Mouse (Mus musculus) lung, adult 2 months (tissue): ENCODE data around the gene Ankrd17.

Experiments
- CTCF ChIP-seq: fragments of 200-500 bp; IDR thresholded peaks from 2 replicates; pipeline ENCODE4 v1.5.1; 2011; ENCODE audit warnings: mild to moderate bottlenecking, low read length, control low read depth; ENCODE audit not compliant: insufficient read depth
- POLR2A ChIP-seq: fragments of 200-500 bp; IDR thresholded peaks from 2 replicates; pipeline ENCODE4 v1.6.1; 2011; ENCODE audit warnings: low read depth, mild to moderate bottlenecking, control low read depth, low read length, borderline replicate concordance; ENCODE audit errors: extremely low read depth

DNA sequence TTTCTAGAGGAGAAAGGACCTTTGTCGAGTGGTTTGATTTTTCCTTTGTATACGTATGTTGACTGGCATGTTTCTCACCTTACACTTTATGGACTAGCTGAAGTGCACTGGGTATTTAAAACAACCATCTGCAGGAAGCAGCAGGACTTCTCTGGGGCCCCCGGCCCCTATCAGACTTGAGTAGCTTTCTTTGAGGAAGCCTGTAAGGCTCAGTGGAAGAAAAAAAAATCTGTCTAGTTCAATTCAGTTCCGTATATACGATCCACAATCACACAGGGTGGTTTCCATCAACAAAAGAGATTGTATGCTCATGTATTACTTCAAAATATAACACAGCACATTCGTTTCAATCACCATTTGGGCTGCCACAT lies 48.5 kb upstream of the Ankrd17 start:
- TF ChIP-seq CTCF (no peak), POLR2A (no peak)
